Mouse (Mus musculus) cerebellum, adult 11-12 months (tissue): ENCODE measurements around the gene Il31ra.
"Not testable (repeated sequence)": the region's sequence is repeated elsewhere in the genome, so short reads cannot be mapped to it uniquely, and the experiment has no call there.

Experiments
- DNase-seq: peaks from one replicate; pipeline ENCODE4 v3.0.0; 2022

Gene Il31ra

DNA sequence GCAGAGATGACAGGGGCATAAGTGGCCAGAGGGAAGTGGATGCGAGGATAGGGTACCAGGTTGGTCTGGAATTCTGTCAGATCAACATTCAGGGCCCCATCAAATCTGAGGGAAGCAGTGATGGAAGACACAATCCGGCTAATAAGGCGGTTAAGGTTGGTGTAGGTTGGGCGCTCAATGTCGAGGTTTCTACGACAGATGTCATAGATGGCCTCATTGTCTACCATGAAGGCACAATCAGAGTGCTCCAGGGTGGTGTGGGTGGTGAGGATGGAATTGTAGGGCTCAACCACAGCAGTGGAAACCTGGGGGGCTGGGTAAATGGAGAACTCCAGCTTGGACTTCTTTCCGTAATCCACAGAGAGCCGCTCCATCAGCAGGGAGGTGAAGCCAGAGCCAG is at the start of gene Il31ra:
Gene Il31ra (minus strand): TSS at position 101 of the 400 bp plus-strand sequence.
- not testable (repeated sequence) for DNase-seq

DNA sequence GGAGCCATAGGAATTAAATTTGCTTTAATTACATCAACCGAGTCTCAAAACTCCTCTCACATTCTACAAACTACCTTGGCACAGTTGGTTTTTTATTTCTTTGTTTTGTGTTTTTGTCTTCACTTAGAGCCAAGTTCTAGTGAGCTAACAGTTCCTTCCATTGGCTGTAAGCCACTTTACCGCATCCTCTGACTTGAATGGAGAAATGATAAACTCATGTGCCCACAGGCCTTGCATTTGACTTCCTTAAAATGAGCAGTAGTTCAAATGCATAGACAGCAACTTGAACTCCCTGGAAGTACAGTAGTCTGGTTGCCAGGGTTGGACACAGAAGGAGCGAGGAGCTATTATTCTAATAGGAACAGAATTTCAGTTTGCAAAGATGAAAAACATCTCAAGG is 48.7 kb upstream of the Il31ra start:
- no peak for DNase-seq

DNA sequence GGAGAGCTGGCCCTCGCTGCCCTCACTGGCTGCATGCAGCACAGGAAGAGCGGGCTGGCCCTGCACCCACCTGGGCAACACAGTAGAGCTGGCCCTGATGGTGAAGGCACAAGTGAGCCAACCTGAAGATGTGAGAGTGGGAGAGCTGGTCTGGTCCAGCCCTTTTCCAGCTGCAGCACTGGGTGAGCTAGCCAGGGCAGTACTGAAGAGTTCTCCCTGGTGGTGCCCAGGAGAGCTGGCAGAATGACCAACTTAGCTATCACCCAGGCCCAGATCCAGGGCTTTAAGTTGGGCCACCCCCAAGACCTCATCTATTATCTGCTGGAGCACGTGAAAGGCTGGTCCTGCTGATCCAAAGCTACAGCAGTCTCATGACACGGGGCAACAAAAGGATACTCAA is 45.0 kb upstream of the Il31ra start:
- DNase-seq = no peak

DNA sequence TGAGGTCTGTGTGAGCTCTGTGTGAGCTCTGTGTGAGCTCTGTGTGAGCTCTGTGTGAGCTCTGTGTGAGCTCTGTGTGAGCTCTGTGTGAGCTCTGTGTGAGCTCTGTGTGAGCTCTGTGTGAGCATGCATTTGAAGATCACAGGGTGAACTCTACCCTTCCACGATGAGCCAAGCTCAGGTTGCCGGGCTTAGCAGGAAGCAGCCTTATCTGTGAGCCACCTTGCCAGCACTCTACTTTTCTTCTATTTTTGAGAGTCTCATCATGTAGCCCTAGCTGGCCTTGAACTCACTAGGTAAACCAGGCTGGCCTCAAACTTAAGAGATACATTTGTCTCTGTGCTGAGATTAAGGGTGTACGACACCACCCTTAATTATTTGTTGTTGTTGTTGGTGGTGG is 42.3 kb upstream of the Il31ra start:
- DNase-seq = no peak

DNA sequence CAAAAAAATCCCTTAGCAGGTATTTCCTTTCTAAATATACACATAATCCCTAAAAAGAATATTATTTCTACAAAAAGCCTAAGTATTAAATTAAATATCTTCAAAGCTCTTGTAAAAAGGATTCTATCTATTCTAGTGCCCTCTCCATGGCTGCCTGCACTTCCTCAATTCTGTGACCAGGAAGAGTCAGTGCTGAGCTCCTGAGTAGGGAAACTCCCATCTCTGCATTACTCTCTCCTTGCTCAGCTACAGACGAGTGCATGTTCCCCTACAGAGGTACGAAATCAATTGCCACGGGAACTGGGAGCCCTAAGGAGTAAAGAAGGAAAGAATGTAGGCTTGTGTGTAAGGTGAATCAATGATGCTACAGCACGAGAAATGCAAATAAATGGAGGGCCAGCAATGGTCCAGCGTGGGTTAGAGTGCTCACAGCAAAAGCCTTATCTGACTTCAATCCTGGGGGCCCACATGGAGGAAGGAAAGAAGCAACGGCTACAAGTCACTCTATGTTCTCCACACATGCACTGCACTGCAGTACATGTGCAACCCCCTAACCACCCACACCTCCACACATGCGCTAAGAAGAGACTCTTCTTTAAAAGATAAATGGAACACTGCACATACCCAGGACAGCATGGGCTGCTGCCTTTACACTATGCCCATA is 41.1 kb upstream of the Il31ra start:
- DNase-seq = no peak

DNA sequence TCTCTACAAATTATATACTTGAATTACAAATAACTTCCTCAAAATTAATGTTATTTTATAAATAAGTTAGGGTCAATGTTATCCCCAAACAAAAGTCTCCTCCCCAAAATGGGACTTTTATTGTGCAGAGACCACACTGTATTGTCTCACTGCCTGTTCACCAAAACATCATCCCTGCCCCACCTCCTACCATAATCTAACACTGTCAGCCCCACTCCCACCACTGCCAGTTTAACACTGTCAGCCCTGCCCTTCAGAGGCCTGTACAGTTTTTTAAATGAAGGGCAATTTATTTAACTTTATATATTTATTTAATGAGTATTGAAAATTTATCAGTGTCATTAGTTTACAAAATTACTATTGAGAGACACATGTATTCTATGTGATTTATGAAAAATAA is 31.4 kb upstream of the Il31ra start:
- DNase-seq = no peak

DNA sequence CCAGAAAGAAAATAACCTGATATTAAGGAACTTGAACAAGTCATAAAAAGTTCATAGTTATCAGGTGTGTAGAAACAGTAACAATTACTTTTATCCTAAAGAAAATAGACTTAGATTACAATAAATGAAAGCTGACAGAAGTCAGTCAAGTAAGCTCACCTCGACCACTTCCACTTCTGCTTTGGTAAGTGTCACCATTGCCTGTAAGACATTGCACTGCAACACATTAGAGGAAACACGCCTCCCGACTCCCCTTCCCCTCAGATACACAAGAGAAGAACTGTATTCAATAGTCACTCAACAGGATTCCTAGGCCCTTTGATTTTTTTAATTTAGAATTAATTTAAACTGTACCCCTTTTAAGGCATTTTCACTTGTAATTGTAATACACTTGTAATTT is 30.5 kb upstream of the Il31ra start:
- no peak for DNase-seq

DNA sequence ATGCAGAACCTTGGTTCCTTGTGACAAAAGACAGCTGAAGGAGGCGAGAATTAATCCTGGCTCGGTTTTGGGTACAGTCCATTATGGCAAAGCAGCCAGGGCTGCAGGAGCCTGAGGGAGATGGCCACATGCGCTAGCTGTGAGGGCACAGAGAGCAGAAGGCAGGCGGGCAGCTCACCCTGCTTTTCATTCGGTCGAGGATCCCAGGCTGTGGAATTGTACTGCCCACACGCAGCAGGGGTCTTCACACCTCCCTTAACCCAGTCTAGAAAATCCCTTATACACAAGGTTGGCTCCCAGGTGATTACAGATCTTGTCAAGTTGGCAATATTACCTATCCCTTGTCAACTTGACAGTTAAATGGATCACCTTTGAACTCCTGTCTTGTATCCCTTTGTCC is 29.5 kb upstream of the Il31ra start:
- DNase-seq = peak; percentile 21

DNA sequence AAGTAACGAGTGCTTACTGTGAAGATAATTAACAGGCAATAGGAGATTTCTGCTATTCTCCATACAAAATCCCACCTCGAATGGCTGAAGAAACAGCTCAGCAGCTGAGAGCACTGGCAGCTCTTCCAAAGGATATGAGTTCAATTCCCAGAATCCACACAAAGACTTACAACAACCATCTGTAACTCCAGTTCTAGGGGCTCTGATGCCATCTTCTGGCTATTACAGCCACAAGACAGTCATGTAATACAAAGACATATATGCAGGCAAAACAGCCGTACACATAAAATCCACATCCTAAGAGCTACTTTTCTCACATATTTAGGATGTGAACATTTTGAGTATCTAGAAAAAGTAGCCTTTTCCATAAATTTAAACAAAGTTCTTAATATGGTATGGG is 27.4 kb upstream of the Il31ra start:
- no peak for DNase-seq

DNA sequence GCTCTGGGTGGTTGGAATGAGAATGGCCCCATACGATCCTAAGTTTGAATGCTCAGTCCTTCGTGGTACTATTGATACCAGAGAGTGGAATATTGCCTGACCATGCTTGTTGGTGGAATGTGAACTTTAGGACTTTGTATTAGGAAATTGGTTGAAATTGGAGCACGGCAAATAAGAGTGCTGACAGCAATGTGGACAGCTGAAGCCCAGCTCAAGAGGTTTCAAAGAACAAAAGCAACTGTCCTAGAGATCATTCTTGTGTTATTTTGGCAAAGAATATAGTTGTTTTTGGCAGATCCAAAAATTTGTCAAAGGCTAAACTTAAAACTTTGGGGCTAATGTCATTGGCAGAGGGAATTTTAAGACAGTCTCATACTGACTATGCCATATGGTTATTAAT is 14.4 kb upstream of the Il31ra start:
- no peak for DNase-seq

DNA sequence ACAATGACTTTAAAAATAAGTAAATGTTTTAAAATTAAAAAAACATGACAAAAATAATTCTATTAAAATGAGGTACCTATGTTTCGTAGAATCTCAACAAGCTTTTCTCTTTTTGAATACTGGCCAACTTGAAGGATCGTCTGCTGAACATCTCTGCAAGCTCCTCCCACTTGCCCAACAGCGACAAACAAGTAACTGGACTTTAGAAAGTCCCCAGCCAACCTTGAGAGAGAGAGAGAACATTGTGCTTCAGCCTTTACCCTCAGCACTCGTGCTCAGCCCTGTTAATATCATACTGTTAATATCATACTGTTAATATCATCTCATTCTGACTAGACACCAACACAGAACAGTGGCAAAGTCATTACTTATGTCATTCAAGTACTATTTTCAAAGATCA is 10.3 kb upstream of the Il31ra start:
- DNase-seq = no peak

DNA sequence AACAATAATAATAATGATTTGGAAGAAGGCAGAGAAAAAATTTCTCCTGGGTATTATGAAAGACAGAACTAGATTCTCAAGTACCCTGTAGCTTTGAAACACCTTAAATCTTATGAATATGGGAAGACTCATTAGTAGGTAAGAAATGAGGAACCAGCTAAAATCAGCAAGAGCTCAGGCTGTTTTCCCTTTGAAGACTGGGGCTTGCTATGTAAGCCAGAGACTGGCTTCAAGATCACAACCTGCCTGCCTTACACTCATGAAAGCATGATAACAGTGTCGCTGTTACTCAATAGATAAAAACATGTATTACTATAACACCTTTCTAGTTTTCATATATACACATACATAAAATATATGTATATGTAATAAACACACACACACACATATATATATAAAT is 9.7 kb upstream of the Il31ra start:
- DNase-seq = no peak

DNA sequence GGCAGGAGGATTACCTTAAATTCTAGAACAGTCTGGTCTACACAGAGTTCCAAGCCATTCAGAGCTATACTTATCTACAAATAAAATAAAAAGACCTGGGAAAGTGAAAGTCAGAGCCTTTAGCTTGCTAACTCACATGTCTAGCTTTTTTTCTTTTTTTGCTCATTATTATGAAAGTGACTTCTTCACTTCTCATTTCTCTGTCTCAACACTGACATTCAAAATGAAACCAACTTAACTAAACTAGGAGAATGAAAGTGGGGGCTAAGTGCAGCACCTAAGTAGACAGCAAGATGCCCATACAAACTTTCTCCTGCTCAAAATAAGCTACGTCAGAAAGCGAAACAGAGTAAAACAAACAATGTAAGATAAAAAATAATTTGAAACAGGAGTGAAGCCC is 8.4 kb upstream of the Il31ra start:
- DNase-seq = no peak

DNA sequence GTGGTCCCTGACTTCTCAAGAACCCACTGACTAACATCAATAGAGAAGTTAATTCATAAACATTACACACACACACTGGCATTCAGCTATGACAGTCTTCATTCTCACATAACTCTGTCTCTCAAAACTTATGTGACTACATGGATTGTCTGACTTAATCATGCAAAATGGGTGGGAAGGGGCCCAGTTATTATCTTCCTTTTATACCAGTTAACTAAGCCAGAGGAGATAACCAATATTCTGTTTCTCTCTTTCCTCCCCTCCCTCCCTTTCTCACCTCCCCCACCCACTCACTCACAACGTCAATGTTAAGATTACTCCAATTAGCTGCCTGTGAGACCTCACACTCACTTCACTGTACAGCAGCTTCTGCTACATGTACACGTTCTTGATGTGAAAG is 3.9 kb downstream of the Il31ra start:
- DNase-seq = no peak

DNA sequence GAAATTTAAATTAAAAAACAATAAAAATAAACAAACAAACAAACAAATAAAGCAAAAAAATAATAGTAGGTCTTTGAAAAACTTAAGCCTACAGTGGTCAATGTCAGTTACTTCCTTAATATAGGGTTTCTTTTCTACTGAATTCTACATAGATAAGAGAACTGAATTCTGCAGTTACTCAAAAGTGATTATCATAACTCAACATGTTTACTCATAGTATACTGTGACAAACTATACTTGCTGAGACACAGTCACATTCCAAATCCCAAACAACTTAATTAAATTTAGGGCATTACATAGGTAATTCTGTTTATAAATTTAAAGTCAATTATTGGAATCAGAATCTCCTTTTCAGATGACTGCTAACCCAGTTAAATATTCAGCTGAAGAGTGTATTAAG is 4.5 kb downstream of the Il31ra start:
- DNase-seq = no peak

DNA sequence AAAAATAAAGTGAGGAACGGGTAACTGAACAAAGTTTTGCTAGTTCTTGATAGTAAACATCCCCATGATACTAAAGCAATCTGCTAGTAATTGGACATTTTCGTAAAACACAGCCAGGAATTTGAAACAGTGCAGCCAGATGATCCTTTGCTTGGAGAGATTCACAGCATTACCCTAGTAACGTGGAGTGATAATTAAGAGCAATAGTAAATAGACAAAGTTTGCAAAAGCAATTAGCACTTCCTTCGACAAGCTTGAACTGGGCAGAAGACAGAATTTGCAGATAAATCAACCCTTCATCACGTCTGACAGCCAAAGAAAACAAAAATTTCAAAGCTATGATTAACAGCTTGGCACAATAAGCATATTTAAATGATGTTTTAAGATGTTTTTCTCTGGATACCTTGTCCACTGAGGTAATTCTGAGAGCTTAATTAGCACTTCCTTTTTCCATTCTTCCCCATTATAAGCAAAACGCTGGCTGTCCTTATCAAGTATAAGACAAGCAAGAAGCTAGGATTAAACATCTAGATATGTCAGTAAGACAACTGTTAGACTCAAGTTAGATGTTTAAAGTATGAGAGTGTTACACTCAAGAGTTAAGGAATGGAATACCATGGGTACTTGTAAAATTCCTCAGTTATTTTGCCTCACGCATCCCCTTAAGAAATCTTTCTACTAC is 9.5 kb downstream of the Il31ra start:
- DNase-seq = no peak

DNA sequence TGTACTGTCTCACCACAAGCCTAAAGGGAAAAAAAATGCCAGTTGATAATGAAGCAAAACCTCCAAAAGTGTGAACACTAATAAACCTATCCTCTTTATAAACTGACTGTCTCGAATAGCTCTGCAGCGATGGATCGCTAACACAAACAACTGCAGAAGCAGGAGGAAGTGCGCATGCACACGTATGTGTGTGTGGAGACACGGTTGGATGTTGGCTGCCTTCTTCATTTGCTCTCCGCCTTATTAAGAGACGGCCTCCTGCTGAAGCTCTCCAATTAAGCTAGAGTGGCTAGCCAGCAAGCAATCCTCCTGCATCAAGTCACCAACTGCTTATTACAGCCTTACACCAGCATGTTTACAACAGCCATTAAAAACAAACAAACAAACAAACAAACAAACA is 11.9 kb downstream of the Il31ra start:
- no peak for DNase-seq

DNA sequence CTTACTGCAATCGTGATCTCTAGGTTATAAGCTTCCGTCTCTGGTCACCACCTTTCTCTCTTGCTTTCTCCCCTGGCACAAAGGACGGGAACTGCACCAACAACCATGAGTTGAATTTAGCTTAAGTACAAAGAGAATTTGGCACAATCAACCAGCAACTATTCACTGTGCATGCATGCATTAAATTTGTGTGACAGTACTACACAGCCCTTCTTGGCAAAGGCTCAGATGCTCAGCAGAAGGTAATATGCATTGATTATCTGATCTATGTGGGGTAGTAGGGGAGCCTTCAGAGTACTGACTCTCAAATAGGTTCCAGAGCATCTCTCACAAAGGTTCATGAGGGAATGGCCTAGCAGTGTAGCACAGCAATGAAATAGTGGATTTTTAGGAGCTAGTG is 12.4 kb downstream of the Il31ra start:
- no peak for DNase-seq

DNA sequence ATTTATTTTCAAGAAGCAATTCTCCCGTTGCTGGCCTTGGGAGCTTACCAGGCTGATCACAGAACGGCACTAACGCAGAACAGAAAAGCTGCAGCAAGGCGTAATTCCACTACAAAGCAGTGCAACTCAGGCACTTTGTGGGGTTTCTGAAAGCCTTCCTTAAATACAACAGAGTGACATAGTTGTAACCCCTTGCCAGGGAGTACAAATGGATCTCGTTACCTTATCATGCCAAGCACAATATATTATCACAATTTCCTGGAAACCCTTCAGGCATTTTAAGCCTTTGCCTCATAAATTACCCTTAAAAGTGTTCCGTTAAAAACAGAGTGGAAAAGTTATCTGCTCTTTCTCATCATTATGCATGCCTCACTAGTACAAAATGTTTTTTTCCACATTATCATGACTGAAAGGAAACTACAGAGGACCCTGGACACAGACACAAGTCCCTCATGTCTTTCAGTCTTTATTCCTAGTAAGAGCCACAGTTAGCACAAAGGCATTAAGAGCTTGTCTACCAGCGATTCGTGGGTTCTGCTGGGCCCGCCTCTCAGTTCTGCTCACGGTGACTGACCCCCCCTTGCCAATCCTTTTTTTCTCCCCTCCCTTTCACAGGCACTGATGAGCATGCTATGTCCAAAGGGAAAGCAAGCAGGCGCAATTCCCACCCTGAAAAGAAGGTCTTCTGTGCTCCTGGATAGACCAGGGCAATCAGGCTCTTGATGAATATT is 13.4 kb downstream of the Il31ra start:
- no peak for DNase-seq

DNA sequence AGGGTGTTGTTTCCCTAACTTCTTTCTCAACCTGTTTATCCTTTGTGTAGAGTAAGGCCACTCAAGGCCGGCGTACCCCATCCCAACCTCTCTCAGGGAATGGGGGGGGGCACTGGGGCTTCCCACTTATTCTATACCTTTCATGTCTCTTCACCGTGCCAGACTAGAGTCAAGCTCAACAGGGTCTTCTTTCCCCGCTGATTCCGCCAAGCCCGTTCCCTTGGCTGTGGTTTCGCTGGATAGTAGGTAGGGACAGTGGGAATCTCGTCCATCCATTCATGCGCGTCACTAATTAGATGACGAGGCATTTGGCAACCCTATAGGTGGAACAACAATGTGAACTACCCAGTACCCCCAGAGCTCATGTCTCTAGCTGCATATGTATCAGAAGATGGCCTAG is 16.1 kb downstream of the Il31ra start:
- DNase-seq = peak; percentile 99

DNA sequence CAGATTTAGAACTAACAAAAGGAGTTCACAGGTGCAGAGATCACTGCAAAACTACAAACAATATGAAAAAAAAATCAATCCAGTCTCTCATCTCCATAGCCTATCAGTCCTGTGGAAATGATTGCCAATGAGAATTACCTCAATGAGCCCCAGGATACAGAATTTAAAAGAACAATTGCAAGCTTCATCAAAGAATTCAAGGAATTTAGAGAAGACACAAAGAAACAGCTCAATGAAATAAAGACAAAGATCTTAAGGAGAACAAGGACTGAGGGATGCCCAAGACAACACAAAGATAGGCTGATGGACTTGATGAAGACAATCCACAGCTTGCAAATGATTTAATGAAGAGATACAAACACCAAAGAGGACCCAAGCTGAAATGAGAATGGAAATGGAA is 20.4 kb downstream of the Il31ra start:
- DNase-seq = no peak

DNA sequence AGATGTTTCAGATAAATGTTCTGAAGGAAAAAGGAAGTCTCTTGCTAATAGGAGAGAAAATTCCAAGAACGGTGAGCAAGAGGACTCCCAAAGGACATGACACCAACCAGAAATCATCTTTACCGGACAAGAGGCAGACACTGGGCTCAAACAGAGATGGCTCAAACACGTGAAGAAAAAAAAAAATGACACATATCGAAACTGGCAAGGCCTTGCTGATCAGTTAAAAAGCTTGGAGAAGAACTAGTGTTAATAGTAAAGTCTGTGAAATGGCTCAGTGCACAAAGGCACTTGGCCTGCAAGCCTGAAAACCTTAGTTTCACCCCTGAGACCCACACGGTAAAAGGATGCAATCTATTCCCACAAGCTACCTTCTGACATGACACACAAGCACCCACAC is 23.4 kb downstream of the Il31ra start:
- DNase-seq = no peak

DNA sequence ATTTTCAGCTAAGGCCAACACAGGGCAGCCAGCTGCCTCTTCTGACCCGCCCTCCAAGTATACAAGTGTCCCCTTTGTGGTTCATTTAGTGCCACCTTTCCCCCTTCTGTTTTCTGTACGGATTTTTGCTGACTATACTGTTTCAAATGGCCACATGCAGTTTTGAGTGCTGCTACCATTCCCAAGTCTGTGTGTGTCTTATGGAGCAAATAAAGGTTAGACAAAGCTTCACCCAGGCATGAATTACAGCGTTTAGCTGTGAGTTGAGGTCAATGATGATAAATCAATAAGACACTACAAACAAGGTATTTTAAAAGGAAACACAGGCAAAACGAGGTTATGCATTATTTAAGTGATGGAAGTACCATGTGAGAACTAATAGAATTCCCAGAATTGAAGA is 24.6 kb downstream of the Il31ra start:
- DNase-seq = no peak

DNA sequence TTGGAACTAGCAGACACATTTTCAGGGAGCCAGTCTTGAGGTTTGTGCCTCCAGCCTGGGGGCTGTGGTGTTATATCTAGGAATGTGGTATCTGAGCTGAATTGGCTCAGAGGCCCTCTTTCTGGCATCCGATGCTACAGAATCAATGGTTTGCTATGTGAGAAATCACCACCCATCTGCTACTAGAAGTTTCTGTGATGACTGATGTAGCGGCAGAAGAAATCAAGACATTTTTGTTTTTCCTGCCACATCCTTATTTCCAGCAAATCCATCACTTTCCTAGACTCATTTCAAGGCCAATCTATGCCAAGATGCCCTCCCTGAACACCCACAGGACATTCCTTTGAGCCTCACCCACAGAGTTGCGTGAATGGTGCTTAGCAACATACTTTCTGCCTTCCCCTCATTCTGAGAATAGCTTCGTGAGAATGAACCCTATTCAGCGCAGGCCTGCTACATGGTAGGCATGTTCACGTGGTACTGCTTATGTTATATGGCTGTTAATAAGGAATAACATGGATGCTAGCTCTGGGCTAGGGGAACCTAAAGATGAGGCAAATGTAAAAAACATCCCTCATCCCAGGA is 33.5 kb downstream of the Il31ra start:
- DNase-seq = no peak
